ENCODE assay signal across 15 mouse cellular contexts in the genomic region with DNA sequence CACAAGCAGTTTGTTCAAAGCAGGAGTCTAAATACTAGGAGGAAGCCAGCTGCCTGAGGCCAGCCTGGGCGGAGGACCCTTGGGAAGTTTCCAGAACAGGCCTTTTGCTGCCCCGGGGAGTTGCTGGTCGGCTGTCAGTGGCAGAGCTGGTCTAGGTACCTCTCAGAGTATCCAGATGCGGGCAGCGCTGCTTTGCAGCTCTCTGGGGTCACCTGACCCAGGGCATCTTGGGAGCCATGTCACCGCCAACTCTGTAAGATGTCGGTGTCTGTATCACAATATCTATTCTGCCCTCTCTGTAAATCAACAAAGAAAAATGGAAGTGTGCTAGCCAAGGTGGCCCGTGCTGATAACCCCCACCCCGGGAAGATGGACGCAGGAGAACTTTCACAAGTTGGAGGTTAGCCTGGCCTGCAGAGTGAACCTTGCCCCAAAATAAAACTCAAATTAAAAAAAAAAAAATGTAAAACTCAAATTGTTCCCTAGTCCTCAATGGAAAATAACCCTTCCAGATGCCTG. TPM values are rescaled to one million over a fixed set of nuclear protein-coding genes. Genes with fewer than 3 reads are reported as not detected.
DNase-seq lines count a peak whose midpoint lies in the region; ATAC-seq and TF ChIP-seq lines count a peak whose summit lies in the region.
"Had no signal": no experiment of that assay in that cellular context is flagged by ENCODE, and none has a peak within 500 bp of the region (broad histone marks: within the 10 kb centered on the region; RNA-seq: fewer than 3 reads in every experiment).

No protein-coding gene starts in this region.

- no peak overlapping the region for H3K9ac ChIP-seq in limb, embryonic 12.5 days (replicated peaks)
- no peak overlapping the region for H3K9ac ChIP-seq in liver, embryonic 11.5 days (ENCODE audit: low read depth, low read length)
- no peak overlapping the region for H3K9ac ChIP-seq in stomach, embryonic 15.5 days
- H3K9ac ChIP-seq: forebrain, embryonic 12.5 days had no signal

- intact Hi-C loops in gastrocnemius, adult 2 months (cut with DNase I) = no loop called here

- H3K36me3 ChIP-seq in limb, embryonic 12.5 days = no peaks in the 10 kb centered on the region
- no peaks in the 10 kb centered on the region for H3K36me3 ChIP-seq in limb, embryonic 10.5 days
- no peaks in the 10 kb centered on the region for H3K36me3 ChIP-seq in liver, embryonic 11.5 days (ENCODE audit: control insufficient read depth, insufficient read depth, low read length)
- no peaks in the 10 kb centered on the region for H3K36me3 ChIP-seq in stomach, embryonic 15.5 days
- H3K36me3 ChIP-seq: forebrain, embryonic 12.5 days had no signal

- H3K9me3 ChIP-seq in limb, embryonic 12.5 days = no peaks in the 10 kb centered on the region
- no peaks in the 10 kb centered on the region for H3K9me3 ChIP-seq in limb, embryonic 10.5 days (replicated peaks)
- H3K9me3 ChIP-seq in liver, embryonic 11.5 days (ENCODE audit: control insufficient read depth, low read length) = no peaks in the 10 kb centered on the region
- no peaks in the 10 kb centered on the region for H3K9me3 ChIP-seq in stomach, embryonic 15.5 days
- H3K9me3 ChIP-seq: forebrain, embryonic 12.5 days; megakaryocyte, embryonic 14.5 days had no signal

- no peak for DNase-seq in limb, embryonic 10.5 days (ENCODE audit: low spot score)
- DNase-seq in adrenal gland, postnatal 36 days = peak; percentile 68 to 82
- no peak for DNase-seq in liver, embryonic 11.5 days (ENCODE audit: low spot score)
- DNase-seq in gastrocnemius, adult 2 months = no peak
- DNase-seq in kidney, postnatal 25 days = no peak
- DNase-seq: cerebellum, adult 8-10 months; kidney, adult 8-10 months; thymus, postnatal 4 days had no signal

- no peak overlapping the region for H3K4me2 ChIP-seq in limb, embryonic 12.5 days
- no peak overlapping the region for H3K4me2 ChIP-seq in liver, embryonic 11.5 days
- H3K4me2 ChIP-seq in stomach, embryonic 15.5 days = no peak overlapping the region
- H3K4me2 ChIP-seq: forebrain, embryonic 12.5 days had no signal

- H3K27ac ChIP-seq in limb, embryonic 12.5 days = 0 out of 2 replicates have a peak overlapping the region, but pooled peaks have one; percentile 41
- no peak overlapping the region for H3K27ac ChIP-seq in limb, embryonic 10.5 days
- no peak overlapping the region for H3K27ac ChIP-seq in liver, embryonic 11.5 days (ENCODE audit: low read depth, low read length)
- H3K27ac ChIP-seq in stomach, embryonic 15.5 days = peak overlapping the region; percentile 75
- H3K27ac ChIP-seq in gastrocnemius, adult 2 months = no peak overlapping the region
- H3K27ac ChIP-seq: forebrain, embryonic 12.5 days had no signal

- TF ChIP-seq CTCF in gastrocnemius, adult 2 months (IDR thresholded peaks at IDR 0.05) = no peak

- H3K4me1 ChIP-seq in limb, embryonic 12.5 days (replicated peaks) = peaks cover 26% of the 10 kb centered on the region
- peaks cover 17% of the 10 kb centered on the region for H3K4me1 ChIP-seq in limb, embryonic 10.5 days
- H3K4me1 ChIP-seq in liver, embryonic 11.5 days (replicated peaks; ENCODE audit: control insufficient read depth, insufficient read depth, low read length) = peaks cover 27% of the 10 kb centered on the region
- peaks cover 24% of the 10 kb centered on the region for H3K4me1 ChIP-seq in stomach, embryonic 15.5 days

- ATAC-seq in limb, embryonic 12.5 days (ENCODE audit: insufficient number of reproducible peaks, insufficient read depth, low FRiP score, low TSS enrichment, low read depth) = no peak
- peak; percentile 58 for ATAC-seq in liver, embryonic 11.5 days (replicated peaks; ENCODE audit: low FRiP score)
- ATAC-seq in stomach, embryonic 15.5 days (ENCODE audit: insufficient read depth, low FRiP score, low read depth) = no peak
- ATAC-seq: Patski had no signal

- WGBS in limb, embryonic 12.5 days = 76% methylated on average over 10 of the region's 10 CpGs
- WGBS in limb, embryonic 10.5 days = 85% methylated on average over 10 of the region's 10 CpGs
- WGBS in liver, embryonic 11.5 days = 61% methylated on average over 10 of the region's 10 CpGs
- WGBS in stomach, embryonic 15.5 days = 65% methylated on average over 10 of the region's 10 CpGs

- no peaks in the 10 kb centered on the region for H3K27me3 ChIP-seq in limb, embryonic 12.5 days
- H3K27me3 ChIP-seq in limb, embryonic 10.5 days (ENCODE audit: low read depth, poor library complexity, severe bottlenecking) = peaks cover 7% of the 10 kb centered on the region; the same call in 1 of the 2 replicates
- no peaks in the 10 kb centered on the region for H3K27me3 ChIP-seq in liver, embryonic 11.5 days (replicated peaks; ENCODE audit: control insufficient read depth, insufficient read depth, low read length)
- H3K27me3 ChIP-seq in stomach, embryonic 15.5 days (replicated peaks) = no peaks in the 10 kb centered on the region
- H3K27me3 ChIP-seq: forebrain, embryonic 12.5 days had no signal

- no peak overlapping the region for H3K4me3 ChIP-seq in limb, embryonic 12.5 days (replicated peaks)
- H3K4me3 ChIP-seq in limb, embryonic 10.5 days = no peak overlapping the region
- no peak overlapping the region for H3K4me3 ChIP-seq in liver, embryonic 11.5 days (ENCODE audit: low read depth, low read length)
- no peak overlapping the region for H3K4me3 ChIP-seq in stomach, embryonic 15.5 days (replicated peaks)
- no peak overlapping the region for H3K4me3 ChIP-seq in gastrocnemius, adult 2 months
- H3K4me3 ChIP-seq: forebrain, embryonic 12.5 days; megakaryocyte, embryonic 14.5 days had no signal

RNA-seq across cellular contexts. Expression of a gene that starts 25.4 kb away (rescaled TPM):
- polyA plus RNA-seq in limb, embryonic 12.5 days (2016; fragmentation: Nextera tagmentation; extraction: Ambion mirVana) = not detected in 2 replicates
- not detected in 2 replicates for polyA plus RNA-seq in limb, embryonic 10.5 days (2016; fragmentation: Nextera tagmentation; extraction: Ambion mirVana)
- 1 to 10 TPM; 1.4 to 4.0 TPM for total RNA-seq in adrenal gland, postnatal 36 days (2021)
- not detected in 2 replicates for polyA plus RNA-seq in liver, embryonic 11.5 days (2014; fragmentation: Nextera tagmentation; extraction: Ambion mirVana)
- polyA plus RNA-seq in stomach, embryonic 15.5 days (2015; fragmentation: Nextera tagmentation; extraction: Ambion mirVana) = not detected in 2 replicates
- total RNA-seq in gastrocnemius, adult 2 months (2021) = not detected
- total RNA-seq: hematopoietic stem cell, adult 5-6 weeks had no signal
- polyA plus RNA-seq: forebrain, embryonic 12.5 days; limb, embryonic 11.5 days; Patski had no signal

RNA-seq across cellular contexts. Expression of a gene that starts 54.4 kb away (rescaled TPM):
- not detected in 2 replicates for polyA plus RNA-seq in limb, embryonic 12.5 days (2016; fragmentation: Nextera tagmentation; extraction: Ambion mirVana)
- not detected in 2 replicates for polyA plus RNA-seq in limb, embryonic 10.5 days (2016; fragmentation: Nextera tagmentation; extraction: Ambion mirVana)
- not detected for total RNA-seq in adrenal gland, postnatal 36 days (2021)
- polyA plus RNA-seq in liver, embryonic 11.5 days (2014; fragmentation: Nextera tagmentation; extraction: Ambion mirVana) = not detected in 2 replicates
- 0.27 TPM in 1 of 2 replicates, not detected in the other for polyA plus RNA-seq in stomach, embryonic 15.5 days (2015; fragmentation: Nextera tagmentation; extraction: Ambion mirVana)
- total RNA-seq in gastrocnemius, adult 2 months (2021) = not detected
- total RNA-seq: hematopoietic stem cell, adult 5-6 weeks had no signal
- polyA plus RNA-seq: forebrain, embryonic 12.5 days; limb, embryonic 11.5 days; Patski had no signal

RNA-seq across cellular contexts. Expression of a gene that starts 58.5 kb away (rescaled TPM):
- 0.24 and 0.40 TPM in 2 replicates for polyA plus RNA-seq in limb, embryonic 12.5 days (2016; fragmentation: Nextera tagmentation; extraction: Ambion mirVana)
- 0.06 and 0.10 TPM in 2 replicates for polyA plus RNA-seq in limb, embryonic 10.5 days (2016; fragmentation: Nextera tagmentation; extraction: Ambion mirVana)
- total RNA-seq in adrenal gland, postnatal 36 days (2021) = under 1 TPM; 0.07 to 0.10 TPM
- 0.05 and 0.18 TPM in 2 replicates for polyA plus RNA-seq in liver, embryonic 11.5 days (2014; fragmentation: Nextera tagmentation; extraction: Ambion mirVana)
- polyA plus RNA-seq in stomach, embryonic 15.5 days (2015; fragmentation: Nextera tagmentation; extraction: Ambion mirVana) = 0.37 and 0.40 TPM in 2 replicates
- under 1 TPM; 0.10 to 0.14 TPM for total RNA-seq in gastrocnemius, adult 2 months (2021)
- total RNA-seq: hematopoietic stem cell, adult 5-6 weeks had no signal
- polyA plus RNA-seq: limb, embryonic 11.5 days; Patski had no signal

Comparison
In these comparisons a context has a peak if more than half of its experiments do, and no peak if none do; other contexts are left out.
1. H3K27ac ChIP-seq: peak in limb, embryonic 12.5 days (single experiment) and stomach, embryonic 15.5 days (single experiment); none in limb, embryonic 10.5 days (single experiment), liver, embryonic 11.5 days (single experiment) and gastrocnemius, adult 2 months (single experiment).
2. DNase-seq: peak in adrenal gland, postnatal 36 days (2 of 2); none in limb, embryonic 10.5 days (single experiment), liver, embryonic 11.5 days (single experiment), gastrocnemius, adult 2 months (single experiment) and kidney, postnatal 25 days (0 of 2).